Mouse (Mus musculus): ENCODE measurements at regions not wholly inside any gene's neighbourhood (a gene's known extent, or its start where the extent isn't known, plus 50 kb on each side); places are given as distances from the start of the nearest gene placed in this dataset.
A peak's percentile ranks its signal among the peaks of the same experiment; 100 is the strongest.

GRCm38 (mm10) chr8:34521316-34521715 lies 409.8 kb upstream of the Gm10131 start:
- ATAC-seq (ENCODE audit: extremely low read depth, insufficient number of reproducible peaks, low FRiP score, poor library complexity, severe bottlenecking): no peak

- no peak for ATAC-seq (ENCODE audit: extremely low read depth, insufficient number of reproducible peaks, low FRiP score, poor library complexity, severe bottlenecking)
Measured at GRCm38 (mm10) chr8:34520664-34521063, 409.1 kb upstream of the Gm10131 start.

DNA sequence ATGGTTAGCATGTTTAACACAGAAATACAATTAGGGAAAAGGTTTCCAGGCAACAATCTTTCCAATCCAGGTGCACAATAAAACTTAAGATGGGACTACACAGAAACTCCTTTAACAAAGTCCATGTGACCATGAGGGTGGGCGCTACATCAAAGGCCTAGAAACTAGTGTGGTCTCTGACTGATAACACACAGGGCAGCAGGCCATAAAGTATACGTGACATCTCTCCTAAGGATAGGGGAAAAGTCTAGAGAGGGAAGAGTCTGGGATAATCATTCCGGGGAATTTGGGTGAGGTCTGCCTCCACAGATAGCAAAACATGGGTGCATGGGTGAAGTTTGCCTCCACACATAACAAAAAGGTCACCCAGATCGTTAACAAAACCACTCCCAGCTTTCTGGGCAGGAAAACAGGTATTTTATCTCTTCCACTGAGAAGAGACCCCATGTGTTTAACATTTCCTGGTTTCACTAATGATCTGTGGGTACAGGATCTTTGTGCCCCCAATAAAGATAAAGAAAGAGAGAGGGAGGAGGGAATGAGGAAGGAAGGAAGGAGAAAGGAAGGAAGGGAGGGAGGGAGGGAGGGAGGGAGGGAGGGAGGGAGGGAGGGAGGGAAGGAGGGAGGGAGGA lies 402.0 kb upstream of the Gm10131 start:
- ATAC-seq (ENCODE audit: extremely low read depth, insufficient number of reproducible peaks, low FRiP score, poor library complexity, severe bottlenecking): no peak

- ATAC-seq (ENCODE audit: extremely low read depth, insufficient number of reproducible peaks, low FRiP score, poor library complexity, severe bottlenecking): no peak
Measured at GRCm38 (mm10) chr8:34505829-34506555, 394.5 kb upstream of the Gm10131 start.

- no peak for ATAC-seq (ENCODE audit: extremely low read depth, insufficient number of reproducible peaks, low FRiP score, poor library complexity, severe bottlenecking)
Measured at GRCm38 (mm10) chr8:34505102-34505501, 393.6 kb upstream of the Gm10131 start.

DNA sequence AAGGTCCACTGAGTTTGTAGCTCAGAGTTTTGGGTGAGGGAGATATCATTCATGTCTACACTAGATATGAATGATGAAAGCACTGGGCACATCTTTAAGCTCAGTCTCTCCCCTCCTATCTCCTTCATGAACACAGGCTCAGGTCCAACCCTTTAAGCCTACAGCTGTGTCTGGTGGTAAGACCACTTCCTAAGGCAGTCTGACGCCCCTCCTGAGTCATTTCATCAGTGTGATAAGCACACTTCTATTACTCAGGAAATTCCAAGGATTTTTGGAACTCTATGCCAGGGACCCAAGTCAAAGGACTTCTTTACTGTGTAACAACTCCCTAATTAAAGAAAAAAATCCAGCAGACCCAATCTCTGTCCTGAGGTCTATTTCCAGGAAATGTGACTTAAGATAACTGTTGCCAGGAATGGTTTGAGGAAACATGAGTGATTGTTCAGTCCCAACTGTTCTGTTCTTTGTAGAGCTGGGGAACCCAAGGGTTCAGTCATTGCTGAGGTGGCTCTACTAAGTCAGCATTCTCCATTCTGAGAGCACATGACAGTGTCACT lies 391.1 kb upstream of the Gm10131 start:
- ATAC-seq (ENCODE audit: extremely low read depth, insufficient number of reproducible peaks, low FRiP score, poor library complexity, severe bottlenecking): no peak

DNA sequence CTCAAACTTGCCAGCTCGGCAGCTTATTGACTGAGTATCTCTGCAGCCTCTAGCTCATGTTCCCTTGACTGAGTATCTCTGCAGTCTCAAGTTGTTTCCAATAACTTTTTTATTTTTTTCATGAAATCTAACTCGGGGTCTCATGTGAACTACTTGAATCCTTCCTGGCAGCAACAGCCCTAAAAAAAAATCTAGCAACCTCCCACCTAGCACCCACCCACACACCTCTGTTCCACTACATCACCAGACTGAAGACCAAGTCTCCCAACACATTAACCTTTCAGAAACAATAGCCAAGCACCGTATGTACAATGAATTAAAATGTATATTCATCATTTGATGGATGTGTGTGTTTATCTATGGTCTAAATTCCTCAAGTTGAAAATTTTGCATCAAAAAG lies 387.7 kb upstream of the Gm10131 start:
- ATAC-seq (ENCODE audit: extremely low read depth, insufficient number of reproducible peaks, low FRiP score, poor library complexity, severe bottlenecking): no peak

GRCm38 (mm10) chr8:34496751-34497150 lies 385.2 kb upstream of the Gm10131 start:
- no peak for ATAC-seq (ENCODE audit: extremely low read depth, insufficient number of reproducible peaks, low FRiP score, poor library complexity, severe bottlenecking)

- ATAC-seq (ENCODE audit: extremely low read depth, insufficient number of reproducible peaks, low FRiP score, poor library complexity, severe bottlenecking): no peak
Measured at GRCm38 (mm10) chr8:34495974-34496373, 384.4 kb upstream of the Gm10131 start.

DNA sequence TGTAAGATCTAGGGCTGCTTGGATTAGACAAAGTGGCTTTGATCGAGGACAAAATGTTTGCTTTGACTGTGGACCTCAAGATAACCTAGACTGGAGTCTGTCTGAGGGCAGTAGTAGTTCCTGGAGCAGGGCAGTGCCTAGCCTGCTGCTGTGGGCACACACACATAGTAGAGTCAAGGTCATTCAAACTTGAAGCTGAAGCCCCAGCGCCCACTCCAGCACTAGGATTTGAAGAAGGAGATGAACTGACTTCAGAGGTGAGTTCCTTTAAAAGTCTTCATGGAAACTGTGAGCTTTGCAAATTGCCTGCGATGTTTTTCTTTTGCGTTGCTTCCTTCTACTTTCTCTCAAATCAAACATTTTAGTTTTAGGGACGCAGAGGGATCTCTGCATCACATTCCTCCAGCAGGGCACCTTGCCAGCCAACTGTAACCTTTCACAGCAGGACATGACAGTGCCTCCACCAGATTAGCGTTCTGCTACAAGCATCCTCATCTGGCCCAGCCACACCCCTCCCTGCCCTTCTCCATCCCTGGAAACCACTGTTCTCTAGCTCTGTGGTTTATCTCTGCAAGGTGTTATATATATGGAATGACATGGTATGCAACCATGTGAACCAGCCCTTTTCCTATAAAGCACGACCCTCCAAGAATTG lies 377.3 kb upstream of the Gm10131 start:
- no peak for ATAC-seq (ENCODE audit: extremely low read depth, insufficient number of reproducible peaks, low FRiP score, poor library complexity, severe bottlenecking)

DNA sequence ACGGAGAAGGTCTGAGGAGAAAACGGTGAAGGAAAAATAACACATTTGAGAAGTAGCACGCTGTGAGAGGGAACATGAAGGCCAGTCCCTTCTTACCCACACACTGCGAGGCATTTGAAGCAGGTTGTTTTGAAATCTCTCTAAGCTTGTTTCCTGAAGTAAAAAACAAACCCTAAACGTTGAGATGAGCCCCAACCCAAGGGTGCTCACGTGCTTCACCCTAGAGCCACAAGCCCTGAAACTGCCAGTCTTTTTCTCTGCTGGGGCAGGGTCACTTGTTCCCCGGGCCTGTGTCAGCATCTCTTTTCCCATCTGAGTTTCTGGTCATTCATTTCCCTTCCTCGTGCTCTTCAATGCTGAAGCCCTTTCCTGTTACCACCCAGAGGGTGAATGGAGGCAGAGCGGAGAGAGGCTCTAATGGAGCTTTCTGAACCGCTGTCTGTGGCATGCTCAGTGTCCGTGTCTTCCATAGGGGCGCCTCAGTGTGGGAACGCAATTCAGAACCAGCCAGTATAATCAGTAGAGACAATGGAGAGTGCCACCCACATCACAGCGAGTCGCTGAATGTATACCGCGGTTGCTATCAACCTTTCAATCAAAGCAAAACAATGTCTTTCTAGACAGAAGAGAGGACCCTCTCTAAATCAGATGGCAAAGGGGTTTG lies 375.0 kb upstream of the Gm10131 start:
- no peak for ATAC-seq (ENCODE audit: extremely low read depth, insufficient number of reproducible peaks, low FRiP score, poor library complexity, severe bottlenecking)

- ATAC-seq (ENCODE audit: extremely low read depth, insufficient number of reproducible peaks, low FRiP score, poor library complexity, severe bottlenecking): 0 out of 2 replicates have a peak, but pooled peaks have one; percentile 17
Measured at GRCm38 (mm10) chr8:34485905-34486304, 374.4 kb upstream of the Gm10131 start.

DNA sequence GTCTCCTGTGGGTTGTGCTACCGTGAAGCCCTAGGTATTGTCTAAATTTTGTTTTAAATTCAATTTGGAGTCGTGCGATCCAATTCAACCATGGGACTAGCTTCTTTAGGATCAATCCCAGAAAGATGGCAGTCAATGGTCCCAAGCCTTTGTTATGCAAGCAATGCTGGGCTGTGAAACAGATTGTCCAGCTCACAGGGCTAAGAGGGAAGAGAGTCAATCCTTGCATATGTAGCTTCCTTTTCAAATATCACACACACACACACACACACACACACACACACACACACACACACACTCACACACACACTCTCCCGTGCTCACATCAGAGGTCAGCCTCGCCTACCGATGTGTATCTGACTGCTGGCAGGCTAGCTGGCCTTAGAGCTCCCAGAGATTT lies 373.8 kb upstream of the Gm10131 start:
- no peak for ATAC-seq (ENCODE audit: extremely low read depth, insufficient number of reproducible peaks, low FRiP score, poor library complexity, severe bottlenecking)

- peak; percentile 60 for ATAC-seq (ENCODE audit: extremely low read depth, insufficient number of reproducible peaks, low FRiP score, poor library complexity, severe bottlenecking)
Measured at GRCm38 (mm10) chr8:34484551-34485335, 373.2 kb upstream of the Gm10131 start.

DNA sequence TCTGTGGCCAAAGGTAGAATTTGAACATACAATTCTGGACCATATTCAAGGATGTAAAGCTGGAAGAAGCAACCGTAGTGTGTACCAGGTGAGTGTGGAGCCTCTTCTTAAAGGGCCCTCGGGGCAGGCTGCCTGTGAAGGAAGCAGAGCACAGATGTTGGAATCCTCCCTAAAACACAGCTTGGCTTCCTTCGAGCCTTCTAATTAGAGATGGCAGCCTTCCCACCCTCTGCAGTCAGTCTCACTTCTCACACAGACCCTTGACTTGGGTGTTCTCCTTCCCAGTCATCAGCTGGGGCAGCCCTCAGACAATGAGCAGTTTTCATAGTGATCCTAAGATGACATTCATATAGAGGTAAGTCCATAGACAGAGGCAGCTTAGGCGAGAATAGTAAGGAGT lies 371.7 kb upstream of the Gm10131 start:
- ATAC-seq (ENCODE audit: extremely low read depth, insufficient number of reproducible peaks, low FRiP score, poor library complexity, severe bottlenecking): no peak

GRCm38 (mm10) chr8:34482676-34483075 lies 371.1 kb upstream of the Gm10131 start:
- ATAC-seq (ENCODE audit: extremely low read depth, insufficient number of reproducible peaks, low FRiP score, poor library complexity, severe bottlenecking): no peak

GRCm38 (mm10) chr8:34480496-34480895 lies 369.0 kb upstream of the Gm10131 start:
- no peak for ATAC-seq (ENCODE audit: extremely low read depth, insufficient number of reproducible peaks, low FRiP score, poor library complexity, severe bottlenecking)

DNA sequence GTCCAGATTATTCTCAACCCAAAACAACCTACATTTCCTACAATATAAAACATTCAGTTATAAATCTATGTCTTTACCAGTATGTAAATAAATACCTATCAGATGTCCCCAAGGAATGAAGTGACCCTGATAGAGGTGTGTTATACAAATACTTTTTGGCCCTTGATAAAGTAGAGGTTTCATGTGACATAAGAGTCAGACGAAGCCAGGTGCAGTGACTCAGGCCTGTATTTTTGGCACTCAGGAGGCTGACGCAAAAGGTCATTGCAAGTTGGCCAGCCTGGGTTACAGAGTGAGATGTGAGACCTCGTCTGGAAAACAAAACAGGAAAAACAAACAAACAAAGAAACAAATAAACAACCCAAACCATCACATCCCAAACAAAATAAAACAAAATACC lies 367.4 kb upstream of the Gm10131 start:
- no peak for ATAC-seq (ENCODE audit: extremely low read depth, insufficient number of reproducible peaks, low FRiP score, poor library complexity, severe bottlenecking)

- no peak for ATAC-seq (ENCODE audit: extremely low read depth, insufficient number of reproducible peaks, low FRiP score, poor library complexity, severe bottlenecking)
Measured at GRCm38 (mm10) chr8:34478465-34478864, 366.9 kb upstream of the Gm10131 start.
